Mouse (Mus musculus): ENCODE data around the gene Slbp.

GRCm38 (mm10) chr5:33692393-33692792 is 40.0 kb upstream of the Slbp start:
- TF ChIP-seq EP300 (IDR thresholded peaks at IDR 0.05) (no peak), CTCF (IDR thresholded peaks at IDR 0.05) (peak; percentile 44)

Data from lung, postnatal 0 days (tissue).